Mouse (Mus musculus): Measurements from ENCODE around the gene Snai1. TPM values are rescaled to one million over a fixed set of nuclear protein-coding genes. Genes with fewer than 3 reads are reported as not detected.

Gene Snai1
- polyA plus RNA-seq, 1 experiment from 2014 or later = 1.6 TPM

- peak overlapping the region; percentile 94 for H3K4me2 ChIP-seq
- H3K27ac ChIP-seq (replicated peaks) = peak overlapping the region; percentile 87
- peaks cover 33% of the 10 kb centered on the region for H3K36me3 ChIP-seq (replicated peaks)
- no peaks in the 10 kb centered on the region for H3K27me3 ChIP-seq
- H3K4me3 ChIP-seq (replicated peaks) = peak overlapping the region; percentile 95
- peak overlapping the region; percentile 90 for H3K9ac ChIP-seq
- ATAC-seq (ENCODE audit: insufficient read depth) = peak; percentile 23; the same call in 1 of the 2 replicates
- WGBS (ENCODE audit: insufficient replicate concordance) = 26% methylated on average over 3 of the region's 3 CpGs
- no peaks in the 10 kb centered on the region for H3K9me3 ChIP-seq (replicated peaks)
- peaks cover 53% of the 10 kb centered on the region for H3K4me1 ChIP-seq (replicated peaks)
Measured at GRCm38 (mm10) chr2:167505127-167505526, 32.9 kb upstream of the Snai1 start.

DNA sequence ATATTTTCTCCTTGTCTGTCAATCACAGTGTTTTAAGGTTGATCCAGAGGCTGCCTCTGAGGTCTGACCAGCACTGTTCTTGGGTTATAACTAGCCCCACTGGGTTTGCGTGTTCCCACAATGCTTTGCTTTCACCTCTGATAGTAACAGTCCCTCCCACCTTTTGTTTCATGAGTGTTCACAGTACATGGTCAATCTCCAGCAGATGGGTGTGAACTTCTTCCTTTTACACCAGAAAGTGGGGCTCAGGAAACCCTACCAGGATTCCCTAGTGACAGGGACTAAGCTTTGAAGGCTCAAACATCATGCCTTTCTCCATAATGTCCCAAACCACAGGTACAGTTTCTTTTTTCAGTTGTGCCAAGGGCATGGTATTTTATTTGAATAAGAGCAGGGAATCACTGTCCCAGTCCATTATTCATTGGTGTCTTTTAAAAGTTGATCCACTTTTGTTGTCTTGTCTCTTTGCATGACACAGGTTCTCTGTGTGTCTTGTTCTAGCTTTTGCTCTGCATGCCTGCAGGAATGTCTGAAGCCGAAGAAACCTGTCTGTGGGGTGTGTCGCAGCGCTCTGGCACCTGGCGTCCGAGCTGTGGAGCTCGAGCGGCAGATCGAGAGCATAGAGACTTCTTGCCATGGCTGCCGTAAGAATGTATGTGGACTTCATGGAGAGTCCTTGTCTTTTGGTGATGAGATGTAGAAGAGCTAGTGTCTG lies 31.3 kb upstream of the Snai1 start:
- Histone ChIP-seq H3K36me3 (replicated peaks) (peaks cover 44% of the 10 kb centered on the region), H3K27ac (replicated peaks) (no peak overlapping the region; the same call in 1 of the 2 replicates), H3K27me3 (no peaks in the 10 kb centered on the region), H3K4me3 (replicated peaks) (no peak overlapping the region), H3K9me3 (replicated peaks) (no peaks in the 10 kb centered on the region), H3K4me1 (replicated peaks) (peaks cover 61% of the 10 kb centered on the region), H3K4me2 (no peak overlapping the region), H3K9ac (no peak overlapping the region)
- WGBS (ENCODE audit: insufficient replicate concordance) = 92% methylated on average over 10 of the region's 10 CpGs
- ATAC-seq (ENCODE audit: insufficient read depth) = no peak

DNA sequence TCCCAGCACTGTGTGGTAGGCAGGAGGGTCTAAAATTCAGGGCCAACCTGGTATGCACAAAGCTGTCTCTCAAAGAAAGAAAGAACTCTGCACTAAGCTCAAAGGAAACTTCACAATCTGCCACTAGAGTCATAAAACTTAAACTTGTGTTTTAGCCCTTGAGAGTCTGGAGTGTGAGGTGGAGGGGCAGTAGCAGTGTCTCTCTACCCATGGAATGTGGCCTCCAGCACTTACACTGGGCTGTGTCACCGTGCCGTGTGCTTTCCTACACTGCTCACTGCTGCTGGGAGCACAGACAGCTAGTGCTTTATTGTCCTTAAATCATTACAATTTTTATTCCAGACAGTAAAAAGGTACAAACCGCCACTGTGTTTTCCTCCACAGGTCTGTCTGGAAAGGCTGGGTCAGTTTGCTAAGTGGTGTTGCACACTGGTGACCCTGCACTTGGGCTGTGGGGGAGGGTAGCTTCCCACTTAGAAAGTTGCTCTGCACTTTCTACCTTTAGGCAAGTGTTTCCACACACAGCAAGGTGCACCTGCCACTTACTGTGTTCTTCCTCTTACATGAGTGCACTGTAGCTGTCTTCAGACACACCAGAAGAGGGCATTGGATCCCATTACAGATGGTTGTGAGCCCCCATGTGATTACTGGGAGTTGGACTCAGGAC lies 30.1 kb upstream of the Snai1 start:
- no peaks in the 10 kb centered on the region for H3K9me3 ChIP-seq (replicated peaks)
- H3K27me3 ChIP-seq = no peaks in the 10 kb centered on the region
- no peak for ATAC-seq (ENCODE audit: insufficient read depth)
- peaks cover 54% of the 10 kb centered on the region for H3K4me1 ChIP-seq (replicated peaks)
- H3K4me3 ChIP-seq (replicated peaks) = no peak overlapping the region
- no peak overlapping the region for H3K9ac ChIP-seq
- H3K36me3 ChIP-seq (replicated peaks) = peaks cover 56% of the 10 kb centered on the region
- WGBS (ENCODE audit: insufficient replicate concordance) = 77% methylated on average over 3 of the region's 3 CpGs
- H3K4me2 ChIP-seq = no peak overlapping the region
- no peak overlapping the region for H3K27ac ChIP-seq (replicated peaks)

DNA sequence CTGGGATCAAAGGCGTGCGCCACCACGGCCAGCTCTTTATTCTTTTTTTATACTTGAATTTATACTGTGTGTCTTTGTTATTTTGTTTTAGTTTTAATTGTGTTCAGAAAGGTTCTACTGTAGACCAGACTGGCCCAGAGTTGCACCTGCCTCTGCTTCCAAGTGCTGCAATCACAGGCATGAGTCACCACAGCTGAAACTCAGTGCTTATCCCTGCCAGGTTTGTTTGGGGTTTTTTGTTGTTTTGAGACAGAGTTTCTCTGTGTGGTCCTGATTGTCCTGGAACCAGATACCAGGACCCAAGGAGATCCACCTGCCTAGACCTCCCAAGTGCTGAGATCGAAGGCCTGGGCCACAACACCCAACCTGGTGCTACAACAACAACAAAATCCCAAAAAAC lies 29.4 kb upstream of the Snai1 start:
- H3K9me3 ChIP-seq (replicated peaks) = no peaks in the 10 kb centered on the region
- H3K36me3 ChIP-seq (replicated peaks) = peaks cover 63% of the 10 kb centered on the region
- H3K4me3 ChIP-seq (replicated peaks) = no peak overlapping the region
- no peak overlapping the region for H3K27ac ChIP-seq (replicated peaks)
- 90% methylated on average over 4 of the region's 4 CpGs for WGBS (ENCODE audit: insufficient replicate concordance)
- no peak overlapping the region for H3K4me2 ChIP-seq
- H3K27me3 ChIP-seq = no peaks in the 10 kb centered on the region
- no peak overlapping the region for H3K9ac ChIP-seq
- no peak for ATAC-seq (ENCODE audit: insufficient read depth)
- H3K4me1 ChIP-seq (replicated peaks) = peaks cover 50% of the 10 kb centered on the region

- H3K4me2 ChIP-seq = 0 out of 2 replicates have a peak overlapping the region, but pooled peaks have one; percentile 3
- no peak overlapping the region for H3K4me3 ChIP-seq (replicated peaks)
- no peaks in the 10 kb centered on the region for H3K27me3 ChIP-seq
- ATAC-seq (ENCODE audit: insufficient read depth) = peak; percentile 53
- H3K36me3 ChIP-seq (replicated peaks) = peaks cover 81% of the 10 kb centered on the region
- H3K9ac ChIP-seq = no peak overlapping the region
- H3K4me1 ChIP-seq (replicated peaks) = peaks cover 33% of the 10 kb centered on the region
- H3K9me3 ChIP-seq (replicated peaks) = no peaks in the 10 kb centered on the region
- peak overlapping the region; percentile 38 for H3K27ac ChIP-seq (replicated peaks)
- 18% methylated on average over 3 of the region's 3 CpGs for WGBS (ENCODE audit: insufficient replicate concordance)
Measured at GRCm38 (mm10) chr2:167510485-167510884, 27.5 kb upstream of the Snai1 start.

DNA sequence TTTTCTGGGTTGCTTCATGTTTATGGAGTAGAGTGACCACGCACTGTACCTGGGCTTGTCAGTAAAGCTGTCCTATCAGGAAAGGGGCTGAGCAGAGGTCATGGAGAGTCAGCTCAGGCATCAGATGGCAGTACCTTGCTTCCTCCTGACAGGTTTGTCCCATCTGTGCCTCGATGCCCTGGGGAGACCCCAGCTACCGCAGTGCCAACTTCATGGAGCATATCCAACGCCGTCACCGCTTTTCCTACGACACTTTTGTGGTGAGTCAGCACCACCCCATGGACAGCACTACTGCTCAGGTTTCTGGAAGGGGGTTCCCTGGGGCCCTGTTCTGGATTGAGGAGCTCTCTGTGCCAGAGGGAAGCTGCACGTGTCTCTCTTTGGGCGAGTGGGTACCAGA lies 25.6 kb upstream of the Snai1 start:
- H3K9me3 ChIP-seq (replicated peaks) = no peaks in the 10 kb centered on the region
- no peak overlapping the region for H3K4me2 ChIP-seq
- H3K36me3 ChIP-seq (replicated peaks) = peaks cover 89% of the 10 kb centered on the region
- ATAC-seq (ENCODE audit: insufficient read depth) = no peak
- H3K4me3 ChIP-seq (replicated peaks) = no peak overlapping the region
- no peak overlapping the region for H3K9ac ChIP-seq
- WGBS (ENCODE audit: insufficient replicate concordance) = 92% methylated on average over 9 of the region's 9 CpGs
- H3K27me3 ChIP-seq = no peaks in the 10 kb centered on the region
- peaks cover 15% of the 10 kb centered on the region for H3K4me1 ChIP-seq (replicated peaks)
- H3K27ac ChIP-seq (replicated peaks) = no peak overlapping the region

GRCm38 (mm10) chr2:167512970-167513369 lies 25.0 kb upstream of the Snai1 start:
- Histone ChIP-seq H3K9ac (no peak overlapping the region), H3K4me1 (replicated peaks) (peaks cover 15% of the 10 kb centered on the region), H3K36me3 (replicated peaks) (peaks cover 89% of the 10 kb centered on the region), H3K27ac (replicated peaks) (no peak overlapping the region), H3K9me3 (replicated peaks) (no peaks in the 10 kb centered on the region), H3K4me2 (no peak overlapping the region), H3K27me3 (no peaks in the 10 kb centered on the region), H3K4me3 (replicated peaks) (no peak overlapping the region)
- WGBS (ENCODE audit: insufficient replicate concordance) = 67% methylated on average over 5 of the region's 5 CpGs
- no peak for ATAC-seq (ENCODE audit: insufficient read depth)

GRCm38 (mm10) chr2:167514641-167515040 lies 23.4 kb upstream of the Snai1 start:
- peaks cover 11% of the 10 kb centered on the region for H3K4me1 ChIP-seq (replicated peaks)
- H3K36me3 ChIP-seq (replicated peaks) = peaks cover 75% of the 10 kb centered on the region

DNA sequence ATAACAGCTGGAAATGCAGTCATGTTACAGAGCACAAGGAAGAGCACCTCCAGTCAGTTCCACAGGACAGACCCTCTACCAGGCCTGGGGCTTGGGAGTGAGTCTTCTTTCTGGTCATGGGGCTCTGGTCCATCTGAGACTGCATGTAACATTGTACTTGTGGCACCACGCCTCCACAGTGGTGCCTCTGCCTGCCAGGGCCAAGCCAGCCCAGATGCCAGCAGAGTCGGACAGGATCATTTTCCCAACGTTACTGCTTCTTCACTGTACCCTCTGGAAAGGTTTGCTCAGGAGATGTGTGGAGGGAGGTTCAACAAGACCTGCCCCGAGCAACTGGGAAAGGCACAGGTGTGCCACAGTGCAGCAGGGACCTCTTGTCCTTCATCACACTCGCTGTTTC lies 22.3 kb upstream of the Snai1 start:
- no peak overlapping the region for H3K9ac ChIP-seq
- ATAC-seq (ENCODE audit: insufficient read depth) = no peak
- peaks cover 74% of the 10 kb centered on the region for H3K36me3 ChIP-seq (replicated peaks)
- H3K27ac ChIP-seq (replicated peaks) = no peak overlapping the region
- H3K4me3 ChIP-seq (replicated peaks) = no peak overlapping the region
- H3K4me1 ChIP-seq (replicated peaks) = peaks cover 3% of the 10 kb centered on the region
- WGBS (ENCODE audit: insufficient replicate concordance) = 74% methylated on average over 5 of the region's 5 CpGs
- no peaks in the 10 kb centered on the region for H3K27me3 ChIP-seq
- no peaks in the 10 kb centered on the region for H3K9me3 ChIP-seq (replicated peaks)
- no peak overlapping the region for H3K4me2 ChIP-seq

More at GRCm38 (mm10) chr2:167514641-167515040, 23.4 kb upstream of the Snai1 start:
- no peak overlapping the region for H3K9ac ChIP-seq
- H3K27ac ChIP-seq (replicated peaks) = no peak overlapping the region
- H3K4me2 ChIP-seq = no peak overlapping the region
- H3K4me3 ChIP-seq (replicated peaks) = no peak overlapping the region
- WGBS (ENCODE audit: insufficient replicate concordance) = 83% methylated on average over 4 of the region's 4 CpGs
- H3K27me3 ChIP-seq = no peaks in the 10 kb centered on the region
- H3K9me3 ChIP-seq (replicated peaks) = no peaks in the 10 kb centered on the region
- ATAC-seq (ENCODE audit: insufficient read depth) = no peak

GRCm38 (mm10) chr2:167519606-167520252 lies 18.3 kb upstream of the Snai1 start:
- Histone ChIP-seq H3K4me2 (no peak overlapping the region), H3K27me3 (no peaks in the 10 kb centered on the region), H3K4me1 (replicated peaks) (no peaks in the 10 kb centered on the region), H3K36me3 (replicated peaks) (peaks cover 35% of the 10 kb centered on the region), H3K27ac (replicated peaks) (no peak overlapping the region), H3K4me3 (replicated peaks) (no peak overlapping the region), H3K9me3 (replicated peaks) (no peaks in the 10 kb centered on the region), H3K9ac (no peak overlapping the region)
- 58% methylated on average over 5 of the region's 5 CpGs for WGBS (ENCODE audit: insufficient replicate concordance)
- no peak for ATAC-seq (ENCODE audit: insufficient read depth)

DNA sequence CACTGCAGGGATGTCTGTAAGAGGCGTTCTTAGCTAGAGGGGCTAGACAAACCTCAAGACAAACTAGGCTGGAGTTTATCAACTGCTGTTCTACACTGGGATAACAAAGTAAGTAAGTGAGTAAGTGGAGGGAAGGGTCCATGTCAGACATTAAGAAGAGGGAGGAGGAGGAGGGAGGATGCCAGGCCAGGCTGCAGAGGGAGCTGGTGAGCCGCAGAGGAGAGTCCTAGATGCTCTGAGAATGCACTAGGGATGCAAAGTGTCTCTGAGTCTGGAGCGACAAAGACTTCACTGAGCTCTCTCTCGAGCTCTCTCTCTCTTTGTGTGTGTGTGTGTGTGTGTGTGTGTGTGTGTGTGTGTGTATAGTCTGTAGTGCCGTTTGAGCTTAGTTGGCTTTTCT lies 9.7 kb upstream of the Snai1 start:
- Histone ChIP-seq H3K4me1 (replicated peaks) (0 out of 2 replicates have a peak, but pooled peaks cover 7% of the 10 kb centered on the region), H3K9me3 (replicated peaks) (no peaks in the 10 kb centered on the region), H3K27me3 (peaks cover 7% of the 10 kb centered on the region; the same call in 1 of the 2 replicates), H3K4me2 (no peak overlapping the region), H3K27ac (replicated peaks) (no peak overlapping the region), H3K4me3 (replicated peaks) (no peak overlapping the region), H3K36me3 (replicated peaks) (no peaks in the 10 kb centered on the region), H3K9ac (no peak overlapping the region)
- ATAC-seq (ENCODE audit: insufficient read depth) = no peak
- 12% methylated on average over 5 of the region's 5 CpGs for WGBS (ENCODE audit: insufficient replicate concordance)

Data from liver, embryonic 15.5 days (tissue).